Mouse (Mus musculus) ES-E14 (cell line): Measurements from ENCODE around the gene Cdh13. TPM values are rescaled to one million over a fixed set of nuclear protein-coding genes. Genes with fewer than 3 reads are reported as not detected.
A peak's percentile ranks its signal among the peaks of the same experiment; 100 is the strongest.
"Not testable (repeated sequence)": the region's sequence is repeated elsewhere in the genome, so short reads cannot be mapped to it uniquely, and the experiment has no call there.

Source experiments
- DNase-seq: peaks from one replicate; pipeline ENCODE4 v3.0.0-alpha.2; 2013; ENCODE audit warnings: low read depth, low spot score
- H3K27ac ChIP-seq: 2 replicates; pipeline ENCODE4 v1.5.1; 2012; ENCODE audit warnings: low read depth, mild to moderate bottlenecking, low read length, moderate library complexity, mixed read lengths; ENCODE audit not compliant: poor library complexity, insufficient read depth, severe bottlenecking
- H3K36me3 ChIP-seq: 2 replicates; pipeline ENCODE4 v1.6.1; 2012; ENCODE audit warnings: mild to moderate bottlenecking, low read length, moderate library complexity, mixed read lengths; ENCODE audit not compliant: control insufficient read depth, poor library complexity, insufficient read depth, severe bottlenecking
- H3K4me1 ChIP-seq, 2 experiments: fragments of 150-350 bp in 1 of 2; sonication (generic) in 1 of 2; 2 replicates each; pipeline ENCODE4 v1.6.1; 2012; ENCODE audit warnings: low read length in 2 of 2, mild to moderate bottlenecking in 1 of 2, mixed read lengths in 1 of 2; ENCODE audit not compliant: control insufficient read depth in 2 of 2, insufficient read depth in 2 of 2, poor library complexity in 1 of 2
- H3K4me3 ChIP-seq, 2 experiments: fragments of 150-350 bp in 1 of 2; sonication (generic) in 1 of 2; 2 replicates each; pipeline ENCODE4 v1.5.1; 2012; ENCODE audit warnings: low read length in 2 of 2, low read depth in 1 of 2, mild to moderate bottlenecking in 1 of 2, mixed read lengths in 1 of 2; ENCODE audit not compliant: insufficient read depth in 1 of 2, poor library complexity in 1 of 2, severe bottlenecking in 1 of 2
- H3K9ac ChIP-seq: 2 replicates; pipeline ENCODE4 v1.6.1; 2012; ENCODE audit warnings: low read depth, mild to moderate bottlenecking, low read length, mixed read lengths; ENCODE audit not compliant: poor library complexity, insufficient read depth, severe bottlenecking
- H3K9me3 ChIP-seq: fragments of 150-350 bp; sonication (generic); 2 replicates; pipeline ENCODE4 v1.6.1; 2012; ENCODE audit warnings: low read depth, mild to moderate bottlenecking, low read length; ENCODE audit not compliant: control insufficient read depth, insufficient read depth
- CHD2 ChIP-seq: IDR thresholded peaks from 2 replicates; pipeline ENCODE4 v1.6.1; 2014; ENCODE audit warnings: mild to moderate bottlenecking, low read depth, low read length, inconsistent platforms
- HCFC1 ChIP-seq: IDR thresholded peaks from 2 replicates; pipeline ENCODE4 v1.6.1; 2012; ENCODE audit warnings: low read length, inconsistent platforms, borderline replicate concordance; ENCODE audit not compliant: insufficient read depth
- MAFK ChIP-seq: IDR thresholded peaks from 2 replicates; pipeline ENCODE4 v1.6.1; 2014; ENCODE audit warnings: mild to moderate bottlenecking, low read depth, low read length, inconsistent platforms; ENCODE audit not compliant: insufficient read depth
- ZC3H11A ChIP-seq: IDR thresholded peaks from 2 replicates; pipeline ENCODE4 v1.6.1; 2012; ENCODE audit warnings: low read depth, mild to moderate bottlenecking, inconsistent platforms, low read length, borderline replicate concordance
- ZNF384 ChIP-seq: IDR thresholded peaks from 2 replicates; pipeline ENCODE4 v1.6.1; 2012; ENCODE audit warnings: low read depth, low read length, inconsistent platforms
- in situ Hi-C, 2 experiments: fragments of 600-800 bp; cut with MboI; formaldehyde crosslinking; loops; one replicate each; pipeline ENCODE4 v1.15.1; 2025; ENCODE audit warnings: low sequenced_read_pairs in 2 of 2, inconsistent platforms in 1 of 2; ENCODE audit not compliant: unreplicated experiment in 2 of 2
- total RNA-seq: library from RNA; depleted of rRNA; stranded (reverse); fragments of 300-350 nt; gene quantifications from 2 replicates; pipeline ENCODE4 v1.2.3, GENCODE M21; 2012

The Cdh13 gene
- total RNA-seq, 1 experiment, result 1.3 TPM

GRCm38 (mm10) chr8:119284516-119284915, 1001.0 kb downstream of the Cdh13 start:
- H3K36me3 ChIP-seq, result no peaks in the 10 kb centered on the region
- no peaks in the 10 kb centered on the region for H3K9me3 ChIP-seq
- no peak overlapping the region for H3K27ac ChIP-seq
- in situ Hi-C loops, result no loop called here
- H3K4me3 ChIP-seq, result no peak overlapping the region
- TF ChIP-seq ZC3H11A (no peak), CHD2 (no peak), MAFK (no peak), ZNF384 (no peak), HCFC1 (no peak)
- H3K9ac ChIP-seq, result no peak overlapping the region
- H3K4me1 ChIP-seq, result no peaks in the 10 kb centered on the region
- DNase-seq, result no peak

GRCm38 (mm10) chr8:119284920-119285319, 1001.4 kb downstream of the Cdh13 start:
- Histone ChIP-seq H3K4me1 (no peaks in the 10 kb centered on the region), H3K4me3 (no peak overlapping the region), H3K27ac (no peak overlapping the region), H3K9ac (no peak overlapping the region), H3K36me3 (no peaks in the 10 kb centered on the region), H3K9me3 (no peaks in the 10 kb centered on the region)
- TF ChIP-seq ZNF384 (no peak), MAFK (no peak), HCFC1 (no peak), CHD2 (no peak), ZC3H11A (no peak)
- DNase-seq, result no peak
- in situ Hi-C loops, result no loop called here

- no peaks in the 10 kb centered on the region for H3K4me1 ChIP-seq
- no peak overlapping the region for H3K27ac ChIP-seq
- no peaks in the 10 kb centered on the region for H3K9me3 ChIP-seq
- no peak overlapping the region for H3K9ac ChIP-seq
- no peak for TF ChIP-seq HCFC1
- no peak for TF ChIP-seq ZNF384
- no peak for TF ChIP-seq ZC3H11A
- no peak for TF ChIP-seq MAFK
- TF ChIP-seq CHD2, result no peak
- DNase-seq, result peak; percentile 40
- in situ Hi-C loops, result no loop called here
- H3K36me3 ChIP-seq, result no peaks in the 10 kb centered on the region
- H3K4me3 ChIP-seq, result no peak overlapping the region
Measured at GRCm38 (mm10) chr8:119295477-119295876, 1011.9 kb downstream of the Cdh13 start.

- H3K4me3 ChIP-seq, H3K4me1 ChIP-seq, H3K36me3 ChIP-seq, H3K9me3 ChIP-seq, in situ Hi-C loops, H3K27ac ChIP-seq, H3K9ac ChIP-seq: not testable (repeated sequence)
- DNase-seq, result peak; percentile 46
- peak; percentile 16; the same call in 1 of the 2 replicates for TF ChIP-seq ZC3H11A
Measured at GRCm38 (mm10) chr8:119297752-119298151, 1014.2 kb downstream of the Cdh13 start.

- Histone ChIP-seq H3K4me1 (peaks cover 0 to 3% of the 10 kb centered on the region in 2 experiments; a peak in 1 of 4 replicates), H3K27ac (no peak overlapping the region), H3K9ac (no peak overlapping the region), H3K4me3 (no peak overlapping the region), H3K36me3 (no peaks in the 10 kb centered on the region), H3K9me3 (no peaks in the 10 kb centered on the region)
- in situ Hi-C loops, result no loop called here
- DNase-seq, result no peak
- TF ChIP-seq ZC3H11A (no peak), ZNF384 (no peak), CHD2 (no peak), MAFK (no peak), HCFC1 (no peak)
Measured at GRCm38 (mm10) chr8:119300335-119300734, 1016.8 kb downstream of the Cdh13 start.
